Comparison of ENCODE assay signal across 12 mouse cellular contexts in genomic region chr19:6271206-6271605, GRCm38 (mm10). TPM values are rescaled to one million over a fixed set of nuclear protein-coding genes. Genes with fewer than 3 reads are reported as not detected.
DNase-seq lines count a peak whose midpoint lies in the region; ATAC-seq and TF ChIP-seq lines count a peak whose summit lies in the region.
"Had no signal": no experiment of that assay in that cellular context is flagged by ENCODE, and none has a peak within 500 bp of the region (broad histone marks: within the 10 kb centered on the region; RNA-seq: fewer than 3 reads in every experiment).

No protein-coding gene starts in this region.

- ATAC-seq in intestine, embryonic 15.5 days, result no peak

- peak; percentile 76 for DNase-seq in kidney, adult 2 months
- DNase-seq in kidney, adult 18-20 months, result no peak
- DNase-seq in kidney, postnatal 36 days, result peak; percentile 56 to 61
- no peak for DNase-seq in cerebellum, adult 9-11 months
- no peak for DNase-seq in MN1 (ENCODE audit: low spot score)
- DNase-seq: adrenal gland, postnatal 10 days; cerebellum, postnatal 25 days; heart, adult 2 months; lung, adult 2 months; spleen, adult 18-20 months had no signal

- no peaks in the 10 kb centered on the region for H3K36me3 ChIP-seq in kidney, adult 2 months (ENCODE audit: control insufficient read depth, insufficient read depth, low read length)
- no peaks in the 10 kb centered on the region for H3K36me3 ChIP-seq in intestine, embryonic 15.5 days

- H3K9me3 ChIP-seq in intestine, embryonic 15.5 days, result no peaks in the 10 kb centered on the region

- H3K4me3 ChIP-seq in kidney, adult 2 months (ENCODE audit: insufficient read depth, low read depth, low read length), result no peak overlapping the region
- H3K4me3 ChIP-seq in bone marrow, adult 2 months (replicated peaks; ENCODE audit: control insufficient read depth, low read depth, low read length), result no peak overlapping the region
- no peak overlapping the region for H3K4me3 ChIP-seq in intestine, embryonic 15.5 days (replicated peaks)
- H3K4me3 ChIP-seq: heart, adult 2 months had no signal

- no peak for TF ChIP-seq POLR2A in kidney, adult 2 months (IDR thresholded peaks at IDR 0.05; ENCODE audit: low read depth, low read length)
- TF ChIP-seq POLR2A in bone marrow, adult 2 months (IDR thresholded peaks at IDR 0.05; ENCODE audit: borderline replicate concordance, control insufficient read depth, low read depth, low read length), result no peak

- H3K4me2 ChIP-seq in intestine, embryonic 15.5 days (replicated peaks), result 0 out of 2 replicates have a peak overlapping the region, but pooled peaks have one; percentile 9

- TF ChIP-seq CTCF in kidney, adult 2 months (conservative IDR thresholded peaks at IDR 0.05; ENCODE audit: insufficient read depth, insufficient read length, low read depth, low read length), result no peak
- no peak for TF ChIP-seq CTCF in bone marrow, adult 2 months (IDR thresholded peaks at IDR 0.05; ENCODE audit: control insufficient read depth, insufficient read depth, low read length)

- H3K4me1 ChIP-seq in kidney, adult 2 months (ENCODE audit: control insufficient read depth, insufficient read depth, low read length), result peaks cover 32% of the 10 kb centered on the region
- H3K4me1 ChIP-seq in bone marrow, adult 2 months (ENCODE audit: control insufficient read depth, insufficient read depth, low read length), result peaks cover 8% of the 10 kb centered on the region; the same call in 1 of the 2 replicates
- H3K4me1 ChIP-seq in intestine, embryonic 15.5 days (replicated peaks), result peaks cover 31% of the 10 kb centered on the region

- H3K27me3 ChIP-seq in kidney, adult 2 months (replicated peaks; ENCODE audit: control insufficient read depth, insufficient read depth, low read length), result no peaks in the 10 kb centered on the region
- no peaks in the 10 kb centered on the region for H3K27me3 ChIP-seq in intestine, embryonic 15.5 days (replicated peaks)

- peak overlapping the region; percentile 26; the same call in 1 of the 2 replicates for H3K9ac ChIP-seq in intestine, embryonic 15.5 days

- H3K27ac ChIP-seq in kidney, adult 2 months (ENCODE audit: insufficient read depth, low read depth, low read length), result peak overlapping the region; percentile 98
- peak overlapping the region; percentile 77; the same call in 1 of the 2 replicates for H3K27ac ChIP-seq in bone marrow, adult 2 months (ENCODE audit: control insufficient read depth, insufficient read depth, low read depth, low read length, poor library complexity)
- H3K27ac ChIP-seq in intestine, embryonic 15.5 days, result peak overlapping the region; percentile 81
- H3K27ac ChIP-seq: heart, adult 2 months had no signal

- WGBS in kidney, adult 2 months, result 41% methylated on average over 8 of the region's 8 CpGs
- WGBS in bone marrow, adult 2 months, result 77% methylated on average over 8 of the region's 8 CpGs
- 24% methylated on average over 8 of the region's 8 CpGs for WGBS in intestine, embryonic 15.5 days

RNA-seq across cellular contexts. Expression of gene Ehd1, which starts 5.3 kb away (rescaled TPM):
- 224 and 317 TPM in 2 replicates for polyA plus RNA-seq in kidney, adult 2 months (2012; rRNA removed)
- polyA plus RNA-seq in bone marrow, adult 2 months (2011; ENCODE audit: insufficient read depth, insufficient read length, low replicate concordance, missing spikeins), result 40.0 and 63.1 TPM in 2 replicates
- polyA plus RNA-seq in intestine, embryonic 15.5 days (2015; fragmentation: Nextera tagmentation; extraction: Ambion mirVana), result 88.8 and 115 TPM in 2 replicates

RNA-seq across cellular contexts. Expression of gene Atg2a, which starts 29.7 kb away (rescaled TPM):
- 27.4 and 33.2 TPM in 2 replicates for polyA plus RNA-seq in kidney, adult 2 months (2012; rRNA removed)
- 17.0 and 36.4 TPM in 2 replicates for polyA plus RNA-seq in bone marrow, adult 2 months (2011; ENCODE audit: insufficient read depth, insufficient read length, low replicate concordance, missing spikeins)
- 6.9 and 8.7 TPM in 2 replicates for polyA plus RNA-seq in intestine, embryonic 15.5 days (2015; fragmentation: Nextera tagmentation; extraction: Ambion mirVana)

RNA-seq across cellular contexts. Expression of gene Cdc42bpg, which starts 35.0 kb away (rescaled TPM):
- polyA plus RNA-seq in kidney, adult 2 months (2012; rRNA removed), result 26.6 and 31.1 TPM in 2 replicates
- polyA plus RNA-seq in bone marrow, adult 2 months (2011; ENCODE audit: insufficient read depth, insufficient read length, low replicate concordance, missing spikeins), result 7.2 and 13.6 TPM in 2 replicates
- polyA plus RNA-seq in intestine, embryonic 15.5 days (2015; fragmentation: Nextera tagmentation; extraction: Ambion mirVana), result 1.0 and 1.4 TPM in 2 replicates

RNA-seq across cellular contexts. Expression of gene Ppp2r5b, which starts 35.5 kb away (rescaled TPM):
- 32.1 and 36.5 TPM in 2 replicates for polyA plus RNA-seq in kidney, adult 2 months (2012; rRNA removed)
- polyA plus RNA-seq in bone marrow, adult 2 months (2011; ENCODE audit: insufficient read depth, insufficient read length, low replicate concordance, missing spikeins), result 21.0 and 43.9 TPM in 2 replicates
- polyA plus RNA-seq in intestine, embryonic 15.5 days (2015; fragmentation: Nextera tagmentation; extraction: Ambion mirVana), result 21.2 and 22.3 TPM in 2 replicates

RNA-seq across cellular contexts. Expression of gene Gpha2, which starts 45.0 kb away (rescaled TPM):
- polyA plus RNA-seq in kidney, adult 2 months (2012; rRNA removed), result 0.16 and 0.65 TPM in 2 replicates
- not detected in 2 replicates for polyA plus RNA-seq in bone marrow, adult 2 months (2011; ENCODE audit: insufficient read depth, insufficient read length, low replicate concordance, missing spikeins)
- 0.39 and 0.41 TPM in 2 replicates for polyA plus RNA-seq in intestine, embryonic 15.5 days (2015; fragmentation: Nextera tagmentation; extraction: Ambion mirVana)

Comparison
In these comparisons a context has a peak if more than half of its experiments do, and no peak if none do; other contexts are left out.
1. DNase-seq: peak in kidney, adult 2 months (single experiment) and kidney, postnatal 36 days (2 of 2); none in kidney, adult 18-20 months (single experiment), cerebellum, adult 9-11 months (single experiment) and MN1 (single experiment).
2. Peak in every context shown above with its lines, with median percentiles within 50 percentile points of each other: H3K27ac ChIP-seq.